Mouse (Mus musculus) embryonic facial prominence, embryonic 15.5 days (tissue): ENCODE measurements around the gene Rnd1. TPM values are rescaled to one million over a fixed set of nuclear protein-coding genes. Genes with fewer than 3 reads are reported as not detected.

Source experiments
- ATAC-seq: fragments of 200-750 bp; cut with Nextera tagmentation; 2 replicates; pipeline ENCODE4 v1.8.0; 2017; ENCODE audit warnings: low read depth, moderate TSS enrichment; ENCODE audit not compliant: insufficient number of reproducible peaks, low FRiP score, low TSS enrichment
- H3K27ac ChIP-seq: fragments of 300-500 bp; sonication (generic); replicated peaks from 2 replicates; pipeline ENCODE4 v1.5.1; 2015; ENCODE audit warnings: mild to moderate bottlenecking, inconsistent platforms
- H3K27me3 ChIP-seq: fragments of 300-500 bp; sonication (generic); 2 replicates; pipeline ENCODE4 v1.6.1; 2015; ENCODE audit warnings: inconsistent platforms
- H3K36me3 ChIP-seq: fragments of 300-500 bp; sonication (generic); 2 replicates; pipeline ENCODE4 v1.6.1; 2015; ENCODE audit warnings: mild to moderate bottlenecking, inconsistent platforms
- H3K4me1 ChIP-seq: fragments of 300-500 bp; sonication (generic); 2 replicates; pipeline ENCODE4 v1.6.1; 2015; ENCODE audit warnings: inconsistent platforms
- H3K4me2 ChIP-seq: fragments of 300-500 bp; sonication (generic); replicated peaks from 2 replicates; pipeline ENCODE4 v1.6.1; 2015; ENCODE audit warnings: mild to moderate bottlenecking, inconsistent platforms
- H3K4me3 ChIP-seq: fragments of 300-500 bp; sonication (generic); replicated peaks from 2 replicates; pipeline ENCODE4 v1.5.1; 2015; ENCODE audit warnings: mild to moderate bottlenecking, inconsistent platforms
- H3K9ac ChIP-seq: fragments of 300-500 bp; sonication (generic); 2 replicates; pipeline ENCODE4 v1.6.1; 2015; ENCODE audit warnings: inconsistent platforms
- H3K9me3 ChIP-seq: fragments of 300-500 bp; sonication (generic); replicated peaks from 2 replicates; pipeline ENCODE4 v1.6.1; 2016; ENCODE audit warnings: inconsistent platforms
- WGBS: fragments of 180-500 bp; shearing (Covaris S2); methylation state at CpG from one replicate; pipeline ENCODE4 v1.1.7; 2015; 5-methylcytosine and 5-hydroxymethylcytosine counted together
- polyA plus RNA-seq: library from polyadenylated mRNA; unstranded; fragments of >200 nt; fragmentation: Nextera tagmentation; extraction: Ambion mirVana; gene quantifications from 2 replicates; pipeline ENCODE4 v1.2.1, GENCODE M21; 2015

Gene Rnd1
- polyA plus RNA-seq, 1 experiment from 2014 or later = 1.1 TPM

GRCm38 (mm10) chr15:98699190-98700105 lies 22.2 kb upstream of the Rnd1 start:
- H3K9ac ChIP-seq = no peak overlapping the region
- WGBS = 5% methylated on average over 40 of the region's 40 CpGs
- H3K27me3 ChIP-seq = peaks cover 44% of the 10 kb centered on the region
- no peak overlapping the region for H3K27ac ChIP-seq
- peak overlapping the region; percentile 61 for H3K4me2 ChIP-seq
- no peak for ATAC-seq
- peaks cover 7% of the 10 kb centered on the region for H3K4me1 ChIP-seq
- no peaks in the 10 kb centered on the region for H3K9me3 ChIP-seq
- H3K36me3 ChIP-seq = no peaks in the 10 kb centered on the region
- H3K4me3 ChIP-seq = peak overlapping the region; percentile 33

GRCm38 (mm10) chr15:98696216-98696615 lies 19.0 kb upstream of the Rnd1 start:
- WGBS = 55% methylated on average over 8 of the region's 8 CpGs
- H3K4me2 ChIP-seq = no peak overlapping the region
- no peak overlapping the region for H3K27ac ChIP-seq
- no peak overlapping the region for H3K9ac ChIP-seq
- H3K4me3 ChIP-seq = no peak overlapping the region
- peaks cover 23% of the 10 kb centered on the region for H3K27me3 ChIP-seq
- peaks cover 19% of the 10 kb centered on the region for H3K4me1 ChIP-seq
- no peak for ATAC-seq
- no peaks in the 10 kb centered on the region for H3K36me3 ChIP-seq
- no peaks in the 10 kb centered on the region for H3K9me3 ChIP-seq

- 47% methylated on average over 9 of the region's 9 CpGs for WGBS
- H3K4me3 ChIP-seq = no peak overlapping the region
Measured at GRCm38 (mm10) chr15:98695726-98696125, 18.5 kb upstream of the Rnd1 start.

GRCm38 (mm10) chr15:98692171-98692715 lies 15.0 kb upstream of the Rnd1 start:
- Histone ChIP-seq H3K4me3 (no peak overlapping the region), H3K4me1 (peaks cover 12% of the 10 kb centered on the region), H3K27me3 (no peaks in the 10 kb centered on the region), H3K36me3 (no peaks in the 10 kb centered on the region), H3K9ac (no peak overlapping the region), H3K27ac (no peak overlapping the region), H3K4me2 (no peak overlapping the region), H3K9me3 (no peaks in the 10 kb centered on the region)
- WGBS = 35% methylated on average over 11 of the region's 11 CpGs
- no peak for ATAC-seq

More at GRCm38 (mm10) chr15:98695726-98696125, 18.5 kb upstream of the Rnd1 start:
- H3K27ac ChIP-seq = no peak overlapping the region
- no peak overlapping the region for H3K4me2 ChIP-seq
- H3K9me3 ChIP-seq = no peaks in the 10 kb centered on the region
- H3K4me1 ChIP-seq = peaks cover 19% of the 10 kb centered on the region
- H3K9ac ChIP-seq = no peak overlapping the region
- peaks cover 18% of the 10 kb centered on the region for H3K27me3 ChIP-seq
- H3K36me3 ChIP-seq = no peaks in the 10 kb centered on the region
- ATAC-seq = no peak

- no peak overlapping the region for H3K9ac ChIP-seq
- H3K27ac ChIP-seq = no peak overlapping the region
- no peak for ATAC-seq
Measured at GRCm38 (mm10) chr15:98691486-98692147, 14.4 kb upstream of the Rnd1 start.

GRCm38 (mm10) chr15:98689682-98690081 lies 12.4 kb upstream of the Rnd1 start:
- 85% methylated on average over 2 of the region's 2 CpGs for WGBS

More at GRCm38 (mm10) chr15:98691486-98692147, 14.4 kb upstream of the Rnd1 start:
- no peak overlapping the region for H3K4me3 ChIP-seq
- H3K36me3 ChIP-seq = no peaks in the 10 kb centered on the region
- H3K4me1 ChIP-seq = peaks cover 12% of the 10 kb centered on the region
- H3K4me2 ChIP-seq = no peak overlapping the region
- 33% methylated on average over 7 of the region's 7 CpGs for WGBS
- no peaks in the 10 kb centered on the region for H3K27me3 ChIP-seq
- H3K9me3 ChIP-seq = no peaks in the 10 kb centered on the region

GRCm38 (mm10) chr15:98685926-98686325 lies 8.7 kb upstream of the Rnd1 start:
- ATAC-seq = no peak
- H3K27me3 ChIP-seq = no peaks in the 10 kb centered on the region
- no peak overlapping the region for H3K9ac ChIP-seq
- H3K4me1 ChIP-seq = no peaks in the 10 kb centered on the region
- H3K36me3 ChIP-seq = no peaks in the 10 kb centered on the region
- H3K27ac ChIP-seq = no peak overlapping the region
- WGBS = 68% methylated on average over 3 of the region's 3 CpGs
- H3K9me3 ChIP-seq = no peaks in the 10 kb centered on the region
- no peak overlapping the region for H3K4me3 ChIP-seq
- no peak overlapping the region for H3K4me2 ChIP-seq

More at GRCm38 (mm10) chr15:98689682-98690081, 12.4 kb upstream of the Rnd1 start:
- no peaks in the 10 kb centered on the region for H3K27me3 ChIP-seq
- no peak for ATAC-seq
- H3K4me3 ChIP-seq = no peak overlapping the region
- no peak overlapping the region for H3K9ac ChIP-seq
- H3K36me3 ChIP-seq = no peaks in the 10 kb centered on the region
- peaks cover 12% of the 10 kb centered on the region for H3K4me1 ChIP-seq
- no peak overlapping the region for H3K27ac ChIP-seq
- no peak overlapping the region for H3K4me2 ChIP-seq
- no peaks in the 10 kb centered on the region for H3K9me3 ChIP-seq

- 76% methylated on average over 1 of the region's 1 CpGs for WGBS
- Histone ChIP-seq H3K27me3 (no peaks in the 10 kb centered on the region), H3K9ac (no peak overlapping the region), H3K4me3 (no peak overlapping the region), H3K4me2 (no peak overlapping the region), H3K36me3 (no peaks in the 10 kb centered on the region), H3K9me3 (no peaks in the 10 kb centered on the region), H3K4me1 (no peaks in the 10 kb centered on the region), H3K27ac (no peak overlapping the region)
- no peak for ATAC-seq
Measured at GRCm38 (mm10) chr15:98683746-98684145, 6.5 kb upstream of the Rnd1 start.

GRCm38 (mm10) chr15:98683177-98683576 lies 5.9 kb upstream of the Rnd1 start:
- H3K9me3 ChIP-seq = no peaks in the 10 kb centered on the region
- ATAC-seq = no peak
- peaks cover 5% of the 10 kb centered on the region for H3K27me3 ChIP-seq
- H3K4me2 ChIP-seq = no peak overlapping the region
- no peak overlapping the region for H3K27ac ChIP-seq
- H3K9ac ChIP-seq = no peak overlapping the region
- no peaks in the 10 kb centered on the region for H3K36me3 ChIP-seq
- WGBS = 58% methylated on average over 10 of the region's 10 CpGs
- H3K4me1 ChIP-seq = no peaks in the 10 kb centered on the region
- no peak overlapping the region for H3K4me3 ChIP-seq

GRCm38 (mm10) chr15:98681633-98682032 lies 4.4 kb upstream of the Rnd1 start:
- 71% methylated on average over 7 of the region's 7 CpGs for WGBS
- H3K4me2 ChIP-seq = no peak overlapping the region
- H3K9ac ChIP-seq = no peak overlapping the region
- H3K9me3 ChIP-seq = no peaks in the 10 kb centered on the region
- ATAC-seq = no peak
- no peak overlapping the region for H3K27ac ChIP-seq
- peaks cover 19% of the 10 kb centered on the region for H3K27me3 ChIP-seq
- peaks cover 10% of the 10 kb centered on the region for H3K4me1 ChIP-seq
- H3K36me3 ChIP-seq = no peaks in the 10 kb centered on the region
- H3K4me3 ChIP-seq = no peak overlapping the region

- no peak overlapping the region for H3K9ac ChIP-seq
- no peak overlapping the region for H3K4me2 ChIP-seq
- no peak overlapping the region for H3K27ac ChIP-seq
- H3K4me1 ChIP-seq = peaks cover 20% of the 10 kb centered on the region
- H3K36me3 ChIP-seq = no peaks in the 10 kb centered on the region
- peaks cover 28% of the 10 kb centered on the region for H3K27me3 ChIP-seq
- WGBS = 83% methylated on average over 8 of the region's 8 CpGs
- no peak overlapping the region for H3K4me3 ChIP-seq
- ATAC-seq = no peak
- H3K9me3 ChIP-seq = no peaks in the 10 kb centered on the region
Measured at GRCm38 (mm10) chr15:98680660-98681059, 3.4 kb upstream of the Rnd1 start.
